Comparison of ENCODE assay signal across 9 mouse cellular contexts in genomic region chr17:13009887-13010286, GRCm38 (mm10). TPM values are rescaled to one million over a fixed set of nuclear protein-coding genes. Genes with fewer than 3 reads are reported as not detected.
DNase-seq lines count a peak whose midpoint lies in the region; TF ChIP-seq lines count a peak whose summit lies in the region.
"Had no signal": no experiment of that assay in that cellular context is flagged by ENCODE, and none has a peak within 500 bp of the region (broad histone marks: within the 10 kb centered on the region; RNA-seq: fewer than 3 reads in every experiment).

No protein-coding gene starts in this region.

- H3K79me3 ChIP-seq in C2C12 (ENCODE audit: low read depth) = peaks cover 7% of the 10 kb centered on the region

- DNase-seq in kidney, postnatal 10 days = peak; percentile 23
- no peak for DNase-seq in kidney, adult 18-20 months
- DNase-seq in ES-CJ7 (ENCODE audit: low read depth, low spot score) = peak; percentile 58
- peak; percentile 58 for DNase-seq in embryo, embryonic 11 days
- DNase-seq in lung, adult 18-20 months = peak; percentile 12 to 50
- DNase-seq in gastrocnemius, postnatal 36 days = no peak

- intact Hi-C loops in gastrocnemius, postnatal 36 days (cut with DNase I) = no loop called here

- peaks cover 15% of the 10 kb centered on the region for H3K79me2 ChIP-seq in C2C12 (ENCODE audit: control insufficient read depth, insufficient read depth)

- H3K36me3 ChIP-seq in C2C12 (ENCODE audit: control insufficient read depth, insufficient read depth) = peaks cover 29% of the 10 kb centered on the region

- H3K4me3 ChIP-seq in C2C12 (ENCODE audit: insufficient read depth, poor library complexity, severe bottlenecking) = no peak overlapping the region
- H3K4me3 ChIP-seq: neural tube, embryonic 12.5 days had no signal

- no peak for TF ChIP-seq CTCF in C2C12 (IDR thresholded peaks at IDR 0.05; ENCODE audit: control insufficient read depth, insufficient read depth, insufficient read length)

- H3ac ChIP-seq in C2C12 (ENCODE audit: control insufficient read depth, insufficient read length, low read depth) = no peak overlapping the region

- H3K27me3 ChIP-seq in C2C12 (ENCODE audit: control insufficient read depth, insufficient read depth, insufficient read length) = no peaks in the 10 kb centered on the region
- H3K27me3 ChIP-seq: neural tube, embryonic 12.5 days had no signal

TF ChIP-seq in C2C12, 6 proteins besides CTCF, POLR2A, EP300 and RAD21:
- TF ChIP-seq USF1 (IDR thresholded peaks at IDR 0.05; ENCODE audit: low read depth) = no peak
- peak; percentile 84 for TF ChIP-seq MAX (IDR thresholded peaks at IDR 0.05)
- no peak for TF ChIP-seq MYOG (IDR thresholded peaks at IDR 0.05; ENCODE audit: control insufficient read depth, extremely low read depth, insufficient read length)
- peak; percentile 36 for TF ChIP-seq CEBPB (IDR thresholded peaks at IDR 0.05; ENCODE audit: low read depth)
- no peak for TF ChIP-seq FOSL1 (IDR thresholded peaks at IDR 0.05; ENCODE audit: insufficient read depth, low read length, poor library complexity, severe bottlenecking)
- no peak for TF ChIP-seq MYOD1 (IDR thresholded peaks at IDR 0.05; ENCODE audit: control insufficient read depth, insufficient read length, low read depth)

RNA-seq across cellular contexts. Expression of gene Sod2, which starts 3.2 kb away (rescaled TPM):
- polyA plus RNA-seq in C2C12 (2012; fragmentation: generic; extraction: Trizol) = 107 TPM
- 100 to 1,000 TPM; 433 to 444 TPM for total RNA-seq in gastrocnemius, postnatal 36 days (2021)

RNA-seq across cellular contexts. Expression of gene Wtap, which starts 15.9 kb away (rescaled TPM):
- polyA plus RNA-seq in C2C12 (2012; fragmentation: generic; extraction: Trizol) = 25.7 TPM
- 10 to 100 TPM; 22.4 to 25.6 TPM for total RNA-seq in gastrocnemius, postnatal 36 days (2021)

RNA-seq across cellular contexts. Expression of gene Gpr31b, which starts 42.2 kb away (rescaled TPM):
- polyA plus RNA-seq in C2C12 (2012; fragmentation: generic; extraction: Trizol) = not detected
- total RNA-seq in gastrocnemius, postnatal 36 days (2021) = not detected
- total RNA-seq: heart, postnatal 36 days had no signal
- polyA plus RNA-seq: neural tube, embryonic 12.5 days had no signal

RNA-seq across cellular contexts. Expression of gene Acat2, which starts 49.3 kb away (rescaled TPM):
- polyA plus RNA-seq in C2C12 (2012; fragmentation: generic; extraction: Trizol) = 90.7 TPM
- 1 to 10 TPM; 3.5 to 4.3 TPM for total RNA-seq in gastrocnemius, postnatal 36 days (2021)

RNA-seq across cellular contexts. Expression of gene Tcp10b, which starts 51.0 kb away (rescaled TPM):
- not detected for polyA plus RNA-seq in C2C12 (2012; fragmentation: generic; extraction: Trizol)
- under 1 TPM; 0.32 to 0.74 TPM for total RNA-seq in gastrocnemius, postnatal 36 days (2021)
- total RNA-seq: heart, postnatal 36 days had no signal
- polyA plus RNA-seq: neural tube, embryonic 12.5 days had no signal

Comparison
In these comparisons a context has a peak if more than half of its experiments do, and no peak if none do; other contexts are left out.
1. DNase-seq: peak in kidney, postnatal 10 days (single experiment), ES-CJ7 (single experiment), embryo, embryonic 11 days (single experiment) and lung, adult 18-20 months (2 of 2); none in kidney, adult 18-20 months (single experiment) and gastrocnemius, postnatal 36 days (0 of 2).